Mouse (Mus musculus): ENCODE results near the gene Sfxn1. TPM values are rescaled to one million over a fixed set of nuclear protein-coding genes. Genes with fewer than 3 reads are reported as not detected.
A peak's percentile ranks its signal among the peaks of the same experiment; 100 is the strongest.

The Sfxn1 gene
- total RNA-seq (2021), result 1 to 10 TPM; 1.8 to 2.4 TPM
- long read RNA-seq, experiment 1, partial matches to known transcripts, result 0 of 4 reads
- long read RNA-seq, experiment 1, other reads (novel, unspliced or antisense), result 1 of 4 reads
- long read RNA-seq, experiment 2, partial matches to known transcripts, result 0 of 7 reads
- long read RNA-seq, experiment 2, other reads (novel, unspliced or antisense), result 3 of 7 reads

GRCm38 (mm10) chr13:54071606-54072331 lies at the start of gene Sfxn1:
TSS of gene Sfxn1 (plus strand) at chr13:54071869.
- intact Hi-C loops (cut with DNase I), result no loop called here

GRCm38 (mm10) chr13:54023311-54023710 lies 48.4 kb upstream of the Sfxn1 start:
- no peak for DNase-seq

More at GRCm38 (mm10) chr13:54071606-54072331, at the start of gene Sfxn1:
- DNase-seq, result peak; percentile 45 to 63

GRCm38 (mm10) chr13:54027079-54027478 lies 44.6 kb upstream of the Sfxn1 start:
- intact Hi-C loops (cut with DNase I), result no loop called here

More at GRCm38 (mm10) chr13:54023311-54023710, 48.4 kb upstream of the Sfxn1 start:
- intact Hi-C loops (cut with DNase I), result no loop called here

GRCm38 (mm10) chr13:54033653-54034052 lies 38.0 kb upstream of the Sfxn1 start:
- DNase-seq, result no peak
- intact Hi-C loops (cut with DNase I), result no loop called here

More at GRCm38 (mm10) chr13:54027079-54027478, 44.6 kb upstream of the Sfxn1 start:
- no peak for DNase-seq

GRCm38 (mm10) chr13:54035541-54035940 lies 36.1 kb upstream of the Sfxn1 start:
- intact Hi-C loops (cut with DNase I), result no loop called here
- DNase-seq, result no peak

DNA sequence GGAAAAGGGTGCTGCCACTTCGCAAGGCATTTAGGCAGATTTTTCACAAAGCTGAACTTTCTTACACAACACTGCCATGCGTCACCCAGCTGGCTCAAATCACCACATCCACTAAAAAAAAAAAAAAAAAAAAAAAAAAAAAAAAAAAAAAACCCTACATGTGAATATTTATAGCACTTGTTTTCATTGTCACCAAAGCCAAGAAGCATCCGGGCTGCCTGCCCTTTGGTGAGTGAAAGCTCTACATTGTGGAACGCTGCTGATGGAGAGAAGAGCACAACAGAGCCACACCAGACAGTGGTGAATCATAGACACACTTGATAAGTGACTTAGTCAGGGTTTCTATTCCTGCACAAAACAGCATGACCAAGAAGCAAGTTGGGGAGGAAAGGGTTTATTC lies 33.7 kb upstream of the Sfxn1 start:
- intact Hi-C loops (cut with DNase I), result no loop called here
- DNase-seq, result no peak

- no peak for DNase-seq
- intact Hi-C loops (cut with DNase I), result no loop called here
Observed at GRCm38 (mm10) chr13:54040256-54040655, 31.4 kb upstream of the Sfxn1 start.

DNA sequence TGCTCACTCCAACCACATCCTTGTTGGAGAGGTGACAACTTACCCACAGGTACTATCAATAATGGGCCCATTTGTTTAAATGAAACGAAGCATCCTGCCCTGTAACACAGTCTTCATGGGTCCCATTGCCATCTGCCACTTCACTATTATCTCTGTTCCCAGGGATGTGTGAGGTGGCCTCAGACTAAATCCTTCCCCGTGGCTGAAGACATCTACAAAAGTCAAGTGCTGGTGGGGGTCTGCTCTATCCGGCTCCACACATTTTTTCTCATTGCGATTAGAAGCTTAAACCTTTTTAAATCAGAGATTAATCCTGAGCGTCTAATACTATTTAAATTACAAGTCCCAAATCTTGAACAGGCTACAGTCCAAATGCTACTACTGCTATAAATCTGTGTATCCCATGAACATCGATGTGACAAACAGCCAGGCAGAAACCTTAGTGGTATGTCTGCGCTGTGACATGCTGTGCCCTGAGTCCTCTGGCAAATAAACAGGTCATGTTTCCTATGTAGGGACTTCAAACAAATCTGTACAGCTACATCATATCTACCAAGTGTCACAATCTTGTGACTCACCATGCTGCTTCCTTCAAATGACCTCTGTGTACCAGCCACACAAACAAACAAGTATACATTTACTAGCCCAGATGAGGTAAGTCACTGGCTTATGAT lies 22.9 kb upstream of the Sfxn1 start:
- DNase-seq, result no peak
- intact Hi-C loops (cut with DNase I), result no loop called here

DNA sequence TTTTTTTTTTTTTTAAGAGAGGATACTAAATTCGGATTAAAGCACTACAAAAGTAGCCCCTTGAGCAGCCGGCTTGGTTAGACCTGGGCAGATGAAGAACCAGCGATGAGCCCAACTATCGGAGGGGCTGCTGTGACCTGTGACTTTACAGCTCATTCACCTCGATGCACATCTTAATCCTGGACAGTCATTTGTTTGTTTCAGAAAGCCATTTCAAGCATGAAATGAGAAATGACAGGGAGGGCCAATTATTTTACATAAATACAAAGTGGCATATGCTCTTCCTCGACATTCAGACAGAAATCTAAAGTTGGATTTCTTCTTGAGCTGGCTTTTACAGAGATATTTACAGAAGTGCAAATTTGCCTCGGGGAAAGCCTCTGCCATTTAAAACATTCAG lies 20.0 kb upstream of the Sfxn1 start:
- DNase-seq, result no peak
- intact Hi-C loops (cut with DNase I), result no loop called here

DNA sequence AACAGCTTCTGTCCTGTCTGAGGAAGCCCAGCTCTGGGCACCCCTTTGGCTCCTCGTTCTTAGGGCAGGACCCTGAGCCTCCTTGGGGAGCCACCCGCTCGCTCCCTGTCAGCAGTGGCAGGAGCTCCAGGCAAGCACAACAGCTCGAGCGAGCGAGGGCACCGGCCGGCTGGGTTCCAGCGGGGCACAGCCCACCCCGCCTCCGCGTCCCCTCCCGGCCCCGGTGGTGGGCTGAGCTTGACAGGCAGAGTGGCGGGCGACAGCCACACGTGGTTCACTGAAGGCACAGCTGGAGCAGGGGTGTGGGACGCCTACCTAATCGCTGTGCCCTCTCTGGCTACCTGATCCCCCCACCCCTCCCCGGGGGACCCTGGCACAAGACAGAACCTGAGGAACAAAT lies 16.7 kb upstream of the Sfxn1 start:
- no peak for DNase-seq
- intact Hi-C loops (cut with DNase I), result loop anchor here (5.0 kb wide), 1 partner anchor 273 kb away; no protein-coding TSS in a partner anchor

GRCm38 (mm10) chr13:54055448-54055861 lies 16.2 kb upstream of the Sfxn1 start, which contains the start of gene Drd1:
TSS of gene Drd1 (minus strand) at chr13:54055705.
- intact Hi-C loops (cut with DNase I), result loop anchor here (5.0 kb wide), 1 partner anchor 273 kb away; no protein-coding TSS in a partner anchor
- peak; percentile 45 to 52 for DNase-seq

DNA sequence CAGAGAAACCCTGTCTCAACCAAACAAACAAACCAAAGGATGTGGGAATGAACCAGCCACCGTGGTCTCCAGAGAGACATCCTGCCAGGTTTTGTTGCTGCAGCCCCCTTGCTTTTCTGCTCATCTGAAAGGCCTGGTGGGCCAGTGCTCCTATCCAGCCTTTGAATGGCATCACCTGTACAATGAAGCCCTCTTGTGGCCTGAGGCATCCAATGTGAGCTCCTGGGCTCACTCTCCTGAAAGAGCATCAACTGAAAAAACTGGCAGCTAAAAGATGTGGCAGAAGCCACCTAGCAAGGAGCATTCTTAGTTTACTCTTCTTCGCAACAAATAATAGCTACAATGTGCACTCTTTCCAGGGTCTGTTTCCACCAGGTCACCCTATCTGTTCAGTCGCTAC lies 9.6 kb upstream of the Sfxn1 start:
- no peak for DNase-seq
- intact Hi-C loops (cut with DNase I), result no loop called here

- intact Hi-C loops (cut with DNase I), result no loop called here
- DNase-seq, result no peak
Observed at GRCm38 (mm10) chr13:54063292-54063691, 8.4 kb upstream of the Sfxn1 start.

DNA sequence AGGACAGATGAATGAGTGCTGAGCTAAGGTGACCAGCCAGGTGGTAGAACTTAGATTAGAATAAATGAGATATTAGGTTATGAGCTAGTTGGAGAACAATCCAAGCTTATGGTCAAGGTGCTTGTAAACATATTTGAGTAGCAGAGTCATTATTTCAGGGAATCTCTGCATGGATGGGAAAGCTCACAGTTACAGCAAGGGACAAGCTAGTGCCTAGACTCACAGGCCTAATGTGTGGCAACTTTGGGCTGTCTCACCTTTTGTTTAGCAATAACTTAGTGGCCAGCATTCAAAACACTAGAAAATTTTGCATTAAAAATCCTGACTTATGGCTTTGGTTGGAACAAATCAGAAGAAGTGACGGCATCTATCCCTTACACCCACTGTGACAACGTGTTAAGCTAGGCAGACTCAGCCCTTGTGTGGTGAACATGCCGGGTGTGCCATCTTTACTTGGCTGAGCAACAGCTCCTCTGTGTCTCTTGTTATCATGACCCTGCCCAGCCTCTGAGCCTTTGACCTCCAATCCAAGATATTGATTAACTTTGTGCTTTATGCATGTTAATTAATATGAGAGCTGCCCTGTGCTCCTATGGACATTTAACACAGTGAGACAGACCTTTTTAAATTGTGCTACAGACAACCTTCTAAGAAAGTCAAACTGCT lies 5.5 kb upstream of the Sfxn1 start:
- intact Hi-C loops (cut with DNase I), result no loop called here
- no peak for DNase-seq

DNA sequence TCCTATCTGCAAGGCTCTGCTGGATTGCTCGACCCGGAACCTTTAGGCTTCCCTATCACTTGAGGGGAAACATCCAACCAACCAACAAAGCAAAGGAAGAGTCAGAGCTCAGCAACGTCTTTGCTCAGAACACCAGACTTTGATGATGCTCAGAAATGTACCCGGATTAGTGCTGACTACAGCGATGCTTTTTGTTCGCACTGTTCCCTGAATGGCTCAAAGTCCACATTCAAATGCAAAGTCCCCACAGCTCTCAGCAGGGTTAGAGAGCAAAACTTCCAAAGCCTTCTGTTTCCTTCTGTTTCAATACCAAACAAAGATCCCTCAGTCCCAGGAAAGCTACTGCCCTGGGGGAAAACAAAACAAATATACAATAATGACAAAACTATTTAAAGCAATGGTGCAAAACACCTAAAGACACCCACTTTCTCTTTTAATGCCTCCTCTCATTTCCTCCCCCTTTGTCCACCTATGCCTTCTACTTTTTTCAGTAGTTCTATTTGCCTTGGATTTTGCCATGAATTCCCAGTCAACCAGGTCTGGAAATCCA lies 4.0 kb upstream of the Sfxn1 start:
- DNase-seq, result no peak
- intact Hi-C loops (cut with DNase I), result no loop called here

- DNase-seq, result no peak
- intact Hi-C loops (cut with DNase I), result no loop called here
Observed at GRCm38 (mm10) chr13:54071011-54071410, 658 bp upstream of the Sfxn1 start.

- intact Hi-C loops (cut with DNase I), result no loop called here
- DNase-seq, result no peak
Observed at GRCm38 (mm10) chr13:54072526-54073057, 923 bp downstream of the Sfxn1 start.

DNA sequence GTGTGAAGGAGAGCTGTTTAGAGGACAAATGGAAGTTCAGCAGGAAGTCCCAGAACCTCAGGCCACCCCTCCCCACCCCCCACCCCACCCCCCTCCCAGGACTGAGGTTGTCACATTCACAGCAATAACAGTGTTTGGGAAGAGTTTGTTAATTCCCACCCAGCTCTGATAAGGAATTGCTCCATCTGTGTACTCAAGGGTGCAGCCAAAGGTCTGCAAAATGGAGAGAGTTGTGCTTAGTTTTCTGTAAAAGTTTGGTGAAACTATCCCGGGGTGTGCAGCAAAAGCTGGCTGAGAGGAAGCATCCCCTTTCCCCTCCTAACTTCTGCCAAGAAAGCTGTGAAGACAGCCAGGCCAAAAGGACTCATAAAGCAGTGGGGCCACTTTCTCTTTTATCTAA lies 1.4 kb downstream of the Sfxn1 start:
- intact Hi-C loops (cut with DNase I), result no loop called here
- DNase-seq, result no peak

DNA sequence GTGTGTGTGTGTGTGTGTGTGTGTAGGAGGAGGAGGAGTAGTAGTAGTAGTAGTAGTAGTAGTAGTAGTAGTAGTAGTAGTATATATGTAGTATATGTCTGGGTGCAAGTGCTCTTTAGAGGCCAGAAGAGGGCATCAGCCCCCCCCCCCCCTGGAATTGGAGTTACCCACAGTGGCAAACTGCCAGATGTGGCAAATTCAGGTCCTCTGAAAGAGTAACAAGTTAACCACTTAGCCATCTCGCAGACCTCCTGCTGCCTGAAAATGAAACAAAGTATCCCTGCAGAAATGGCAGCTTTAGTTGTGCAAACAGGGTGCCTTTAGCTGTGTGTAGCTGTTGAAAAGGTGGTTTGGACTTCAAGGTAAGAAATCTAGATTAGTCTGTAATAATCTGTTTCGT lies 1.8 kb downstream of the Sfxn1 start:
- no peak for DNase-seq
- intact Hi-C loops (cut with DNase I), result no loop called here

DNA sequence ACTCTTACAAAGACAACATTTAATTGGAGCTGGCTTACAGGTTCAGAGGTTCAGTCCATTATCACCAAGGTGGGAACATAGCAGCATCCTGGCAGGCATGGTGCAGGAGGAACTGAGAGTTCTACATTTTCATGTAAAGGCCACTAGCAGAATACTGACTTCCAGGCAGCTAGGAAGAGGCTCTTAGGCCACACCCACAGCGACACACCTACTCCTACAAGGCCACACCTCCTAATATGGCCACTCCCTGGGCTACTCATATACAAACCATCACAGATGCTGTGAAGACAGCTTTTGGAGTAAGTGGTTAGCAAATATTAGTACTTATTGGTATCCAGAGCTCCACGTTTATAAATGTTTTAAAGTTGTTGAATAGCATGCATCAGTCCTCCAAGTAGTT lies 3.7 kb downstream of the Sfxn1 start:
- DNase-seq, result no peak
- intact Hi-C loops (cut with DNase I), result no loop called here

Data from gastrocnemius, postnatal 36 days (tissue).